Mouse (Mus musculus): ENCODE results near the gene Psmd13. TPM values are rescaled to one million over a fixed set of nuclear protein-coding genes. Genes with fewer than 3 reads are reported as not detected.

Gene Psmd13
- polyA plus RNA-seq, 1 experiment = 99.7 TPM

- DNase-seq (ENCODE audit: extremely low spot score in 1 of 2, low spot score in 1 of 2) = peak in 1 of 2 experiments; percentile 68
These were observed 59.7 kb downstream of the Psmd13 start, which contains the start of gene Pgghg for GRCm38 (mm10) chr7:140941222-140942051. Gene Pgghg (plus strand): TSS chr7:140941391.

GRCm38 (mm10) chr7:140942341-140942740 is 60.6 kb downstream of the Psmd13 start:
- no peak for DNase-seq (ENCODE audit: extremely low spot score in 1 of 2, low spot score in 1 of 2)

GRCm38 (mm10) chr7:140942811-140943210 is 61.0 kb downstream of the Psmd13 start:
- no peak for DNase-seq (ENCODE audit: extremely low spot score in 1 of 2, low spot score in 1 of 2)

GRCm38 (mm10) chr7:140943356-140943755 is 61.6 kb downstream of the Psmd13 start:
- DNase-seq (ENCODE audit: extremely low spot score in 1 of 2, low spot score in 1 of 2) = no peak

GRCm38 (mm10) chr7:140944236-140944635 is 62.5 kb downstream of the Psmd13 start:
- DNase-seq (ENCODE audit: extremely low spot score in 1 of 2, low spot score in 1 of 2) = no peak

- DNase-seq (ENCODE audit: extremely low spot score in 1 of 2, low spot score in 1 of 2) = no peak
These were observed 63.5 kb downstream of the Psmd13 start for GRCm38 (mm10) chr7:140945247-140945646.

GRCm38 (mm10) chr7:140946311-140946710 is 64.5 kb downstream of the Psmd13 start:
- DNase-seq (ENCODE audit: extremely low spot score in 1 of 2, low spot score in 1 of 2) = no peak

GRCm38 (mm10) chr7:140946980-140947379 is 65.2 kb downstream of the Psmd13 start:
- no peak for DNase-seq (ENCODE audit: extremely low spot score in 1 of 2, low spot score in 1 of 2)

GRCm38 (mm10) chr7:140948161-140948560 is 66.4 kb downstream of the Psmd13 start:
- DNase-seq (ENCODE audit: extremely low spot score in 1 of 2, low spot score in 1 of 2) = no peak

Other genes starting within 250 kb of the Psmd13 start
- gene Olfr53, start 235.5 kb upstream of the Psmd13 start, polyA plus RNA-seq (2012; rRNA removed) = 0.19 TPM in 1 of 2 replicates, not detected in the other
- gene Olfr539, start 222.0 kb upstream of the Psmd13 start, polyA plus RNA-seq (2012; rRNA removed) = 0.04 and 0.21 TPM in 2 replicates
- gene Olfr45, start 200.0 kb upstream of the Psmd13 start, polyA plus RNA-seq (2012; rRNA removed) = 0.06 TPM in 1 of 2 replicates, not detected in the other
- 0.08 TPM in 1 of 2 replicates, not detected in the other for gene Olfr541, start 184.7 kb upstream of the Psmd13 start, polyA plus RNA-seq (2012; rRNA removed)
- 0.32 and 0.95 TPM in 2 replicates for gene Cyp2e1, start 118.2 kb upstream of the Psmd13 start, polyA plus RNA-seq (2012; rRNA removed)
- 0.50 and 0.66 TPM in 2 replicates for gene Syce1, start 94.1 kb upstream of the Psmd13 start, polyA plus RNA-seq (2012; rRNA removed)
- gene Zfp941, start 59.8 kb upstream of the Psmd13 start, polyA plus RNA-seq (2012; rRNA removed) = 18.5 and 22.4 TPM in 2 replicates
- 0.78 and 1.4 TPM in 2 replicates for gene Urah, start 47.0 kb upstream of the Psmd13 start, polyA plus RNA-seq (2012; rRNA removed)
- 1.4 and 6.3 TPM in 2 replicates for gene Scgb1c1, start 36.4 kb upstream of the Psmd13 start, polyA plus RNA-seq (2012; rRNA removed)
- gene Odf3, start 34.2 kb upstream of the Psmd13 start, polyA plus RNA-seq (2012; rRNA removed) = 0.26 and 0.36 TPM in 2 replicates
- gene Gm45785, start 25.6 kb upstream of the Psmd13 start, polyA plus RNA-seq (2012; rRNA removed) = 0.13 and 0.16 TPM in 2 replicates
- gene Ric8a, start 25.0 kb upstream of the Psmd13 start, polyA plus RNA-seq (2012; rRNA removed) = 68.7 and 84.4 TPM in 2 replicates
- gene Bet1l, start 24.4 kb upstream of the Psmd13 start, polyA plus RNA-seq (2012; rRNA removed) = 31.9 and 32.3 TPM in 2 replicates
- 116 and 137 TPM in 2 replicates for gene Sirt3, start 341 bp downstream of the Psmd13 start, polyA plus RNA-seq (2012; rRNA removed)
- 0.57 and 0.76 TPM in 2 replicates for gene Cox8b, start 18.5 kb downstream of the Psmd13 start, polyA plus RNA-seq (2012; rRNA removed)
- gene Nlrp6, start 38.9 kb downstream of the Psmd13 start, polyA plus RNA-seq (2012; rRNA removed) = 0.17 and 0.18 TPM in 2 replicates
- gene Pgghg, start 59.4 kb downstream of the Psmd13 start, polyA plus RNA-seq (2012; rRNA removed) = 6.9 and 7.1 TPM in 2 replicates
- 0.15 TPM in 1 of 2 replicates, not detected in the other for gene Ifitm5, start 68.3 kb downstream of the Psmd13 start, polyA plus RNA-seq (2012; rRNA removed)
- not detected in 2 replicates for gene Gm45717, start 74.0 kb downstream of the Psmd13 start, polyA plus RNA-seq (2012; rRNA removed)
- gene Ifitm2, start 74.0 kb downstream of the Psmd13 start, polyA plus RNA-seq (2012; rRNA removed) = 46.6 and 48.9 TPM in 2 replicates
- gene Ifitm1, start 85.3 kb downstream of the Psmd13 start, polyA plus RNA-seq (2012; rRNA removed) = 28.8 and 33.2 TPM in 2 replicates
- gene Ifitm3, start 128.8 kb downstream of the Psmd13 start, polyA plus RNA-seq (2012; rRNA removed) = 72.6 and 82.1 TPM in 2 replicates
- 0.86 and 1.0 TPM in 2 replicates for gene Ifitm6, start 136.0 kb downstream of the Psmd13 start, polyA plus RNA-seq (2012; rRNA removed)
- not detected in 2 replicates for gene Gm17387, start 147.2 kb downstream of the Psmd13 start, polyA plus RNA-seq (2012; rRNA removed)
- 99.1 and 103 TPM in 2 replicates for gene B4galnt4, start 179.1 kb downstream of the Psmd13 start, polyA plus RNA-seq (2012; rRNA removed)
- gene Pkp3, start 196.2 kb downstream of the Psmd13 start, polyA plus RNA-seq (2012; rRNA removed) = 0.11 and 0.22 TPM in 2 replicates
- 3.7 and 4.0 TPM in 2 replicates for gene Sigirr, start 218.6 kb downstream of the Psmd13 start, polyA plus RNA-seq (2012; rRNA removed)
- 0.08 and 0.10 TPM in 2 replicates for gene Ano9, start 235.8 kb downstream of the Psmd13 start, polyA plus RNA-seq (2012; rRNA removed)
- gene Ptdss2, start 240.4 kb downstream of the Psmd13 start, polyA plus RNA-seq (2012; rRNA removed) = 52.1 and 62.4 TPM in 2 replicates